Mouse (Mus musculus) G1E (cell line): Measurements from ENCODE around the gene Hsf2bp. TPM values are rescaled to one million over a fixed set of nuclear protein-coding genes. Genes with fewer than 3 reads are reported as not detected.

ENCODE experiments used
- ATAC-seq: 2 replicates; pipeline ENCODE4 v1.8.0; 2016; ENCODE audit warnings: mild to moderate bottlenecking; ENCODE audit not compliant: insufficient number of reproducible peaks, poor library complexity, low FRiP score, severe bottlenecking; ENCODE audit errors: extremely low read depth
- DNase-seq: peaks from one replicate; pipeline ENCODE4 v3.0.0; 2012; ENCODE audit warnings: low spot score
- H3K27me3 ChIP-seq: 2 replicates; pipeline ENCODE4 v1.6.1; 2012; ENCODE audit warnings: mild to moderate bottlenecking, low read length, inconsistent platforms; ENCODE audit not compliant: insufficient read depth
- H3K36me3 ChIP-seq: replicated peaks from 2 replicates; pipeline ENCODE3; 2012; ENCODE audit warnings: mild to moderate bottlenecking, inconsistent platforms
- H3K4me1 ChIP-seq: 2 replicates; pipeline ENCODE4 v1.6.1; 2012; ENCODE audit warnings: low read depth, low read length, inconsistent platforms, mixed read lengths; ENCODE audit not compliant: insufficient read depth
- H3K4me3 ChIP-seq: 2 replicates; pipeline ENCODE4 v1.5.1; 2012; ENCODE audit warnings: low read depth, mild to moderate bottlenecking, inconsistent platforms, low read length, moderate library complexity, mixed read lengths
- H3K9me3 ChIP-seq: replicated peaks from 2 replicates; pipeline ENCODE4 v1.6.1; 2012; ENCODE audit warnings: inconsistent platforms
- CTCF ChIP-seq: IDR thresholded peaks from 2 replicates; pipeline ENCODE4 v1.5.1; 2012; ENCODE audit warnings: low read depth, low read length, inconsistent platforms, mixed read lengths
- GATA1 ChIP-seq: IDR thresholded peaks from 2 replicates; pipeline ENCODE4 v1.6.1; 2012; ENCODE audit warnings: borderline replicate concordance, low read length, inconsistent platforms, mixed read lengths
- GATA2 ChIP-seq: IDR thresholded peaks from 2 replicates; pipeline ENCODE4 v1.6.1; 2012; ENCODE audit warnings: low read depth, low read length, inconsistent platforms, borderline replicate concordance
- POLR2AphosphoS5 ChIP-seq: IDR thresholded peaks from 2 replicates; pipeline ENCODE4 v1.6.1; 2012; ENCODE audit warnings: low read depth, low read length, inconsistent platforms; ENCODE audit not compliant: insufficient replicate concordance
- TAL1 ChIP-seq: conservative IDR thresholded peaks from 2 replicates; pipeline ENCODE4 v1.6.1; 2012; ENCODE audit warnings: low read depth, low read length, inconsistent platforms, mixed read lengths
- polyA plus RNA-seq: library from polyadenylated mRNA; stranded (reverse); fragments of >175 nt; gene quantifications from 2 replicates; pipeline ENCODE4 v1.2.3, GENCODE M21; 2012
- total RNA-seq, 2 experiments: library from RNA; stranded (forward) in 1 of 2; stranded (reverse) in 1 of 2; fragments of 200-1000 nt in 1 of 2; fragments of >200 nt in 1 of 2; fragmentation: Nextera tagmentation in 1 of 2; gene quantifications; 2 replicates each; pipeline ENCODE4 v1.2.3; 2014 to 2017

Hsf2bp gene
- total and polyA plus RNA-seq, 3 experiments, result not detected

GRCm38 (mm10) chr17:31905791-31906211 is 130.3 kb downstream of the Hsf2bp start:
- no peak for TF ChIP-seq GATA1
- no peak for TF ChIP-seq POLR2AphosphoS5
- no peak for TF ChIP-seq GATA2
- no peak for TF ChIP-seq TAL1
- TF ChIP-seq CTCF, result no peak
- no peaks in the 10 kb centered on the region for H3K4me1 ChIP-seq
- no peaks in the 10 kb centered on the region for H3K36me3 ChIP-seq
- H3K27me3 ChIP-seq, result peaks cover 3% of the 10 kb centered on the region; the same call in 1 of the 2 replicates
- H3K9me3 ChIP-seq, result no peaks in the 10 kb centered on the region
- DNase-seq (no peak), ATAC-seq (no peak)
- H3K4me3 ChIP-seq, result no peak overlapping the region

- Histone ChIP-seq H3K4me3 (no peak overlapping the region), H3K9me3 (no peaks in the 10 kb centered on the region), H3K4me1 (no peaks in the 10 kb centered on the region), H3K36me3 (no peaks in the 10 kb centered on the region), H3K27me3 (peaks cover 3% of the 10 kb centered on the region; the same call in 1 of the 2 replicates)
- no peak for DNase-seq
- TF ChIP-seq TAL1 (no peak), GATA2 (no peak), GATA1 (no peak), CTCF (no peak), POLR2AphosphoS5 (no peak)
- ATAC-seq, result no peak
Measured at GRCm38 (mm10) chr17:31905201-31905790, 130.9 kb downstream of the Hsf2bp start.

- DNase-seq (no peak), ATAC-seq (no peak)
- Histone ChIP-seq H3K27me3 (peaks cover 3% of the 10 kb centered on the region; the same call in 1 of the 2 replicates), H3K4me3 (no peak overlapping the region), H3K4me1 (no peaks in the 10 kb centered on the region), H3K9me3 (no peaks in the 10 kb centered on the region), H3K36me3 (no peaks in the 10 kb centered on the region)
- TF ChIP-seq GATA2 (no peak), CTCF (no peak), GATA1 (no peak), POLR2AphosphoS5 (no peak), TAL1 (no peak)
Measured at GRCm38 (mm10) chr17:31904036-31904435, 132.1 kb downstream of the Hsf2bp start.

GRCm38 (mm10) chr17:31902630-31903198 is 133.4 kb downstream of the Hsf2bp start:
- Histone ChIP-seq H3K4me3 (no peak overlapping the region), H3K9me3 (no peaks in the 10 kb centered on the region), H3K4me1 (no peaks in the 10 kb centered on the region), H3K36me3 (no peaks in the 10 kb centered on the region), H3K27me3 (peaks cover 3% of the 10 kb centered on the region; the same call in 1 of the 2 replicates)
- TF ChIP-seq TAL1, result no peak
- TF ChIP-seq GATA2, result no peak
- TF ChIP-seq GATA1, result no peak
- TF ChIP-seq CTCF, result no peak
- no peak for TF ChIP-seq POLR2AphosphoS5
- no peak for ATAC-seq
- no peak for DNase-seq

- ATAC-seq, result no peak
- Histone ChIP-seq H3K36me3 (no peaks in the 10 kb centered on the region), H3K27me3 (peaks cover 3% of the 10 kb centered on the region; the same call in 1 of the 2 replicates), H3K9me3 (no peaks in the 10 kb centered on the region), H3K4me3 (no peak overlapping the region), H3K4me1 (no peaks in the 10 kb centered on the region)
- TF ChIP-seq GATA1, result no peak
- no peak for TF ChIP-seq GATA2
- no peak for TF ChIP-seq CTCF
- no peak for TF ChIP-seq POLR2AphosphoS5
- no peak for TF ChIP-seq TAL1
- no peak for DNase-seq
Measured at GRCm38 (mm10) chr17:31901461-31902204, 134.5 kb downstream of the Hsf2bp start.

- H3K36me3 ChIP-seq, result no peaks in the 10 kb centered on the region
- H3K9me3 ChIP-seq, result no peaks in the 10 kb centered on the region
- no peak for DNase-seq
- ATAC-seq, result no peak
- TF ChIP-seq GATA2, result no peak
- TF ChIP-seq CTCF, result no peak
- TF ChIP-seq GATA1, result no peak
- TF ChIP-seq TAL1, result no peak
- no peaks in the 10 kb centered on the region for H3K4me1 ChIP-seq
- peaks cover 3% of the 10 kb centered on the region; the same call in 1 of the 2 replicates for H3K27me3 ChIP-seq
- no peak overlapping the region for H3K4me3 ChIP-seq
Measured at GRCm38 (mm10) chr17:31898941-31899340, 137.2 kb downstream of the Hsf2bp start.
